Mouse (Mus musculus) embryonic fibroblast, embryonic 13.5 days (primary cell): ENCODE results near the gene Dhx8.

Source experiments
- CTCF ChIP-seq: IDR thresholded peaks from 2 replicates; pipeline ENCODE4 v1.5.1; 2011; ENCODE audit warnings: mild to moderate bottlenecking, control low read depth, low read length, moderate library complexity, borderline replicate concordance; ENCODE audit not compliant: insufficient read depth
- POLR2A ChIP-seq: IDR thresholded peaks from 2 replicates; pipeline ENCODE4 v1.6.1; 2011; ENCODE audit warnings: low read depth, mild to moderate bottlenecking, control low read depth, low read length, moderate library complexity

GRCm38 (mm10) chr11:101785143-101785851, 52.6 kb downstream of the Dhx8 start, which contains the start of gene Etv4:
- TF ChIP-seq POLR2A (no peak), CTCF (no peak)
